Mouse (Mus musculus) CH12.LX (cell line): ENCODE data around the gene Elp6. TPM values are rescaled to one million over a fixed set of nuclear protein-coding genes. Genes with fewer than 3 reads are reported as not detected.

Source experiments
- DNase-seq: peaks from one replicate; pipeline ENCODE4 v3.0.0-alpha.2; 2013; ENCODE audit errors: extremely low read depth
- H3K27ac ChIP-seq: 2 replicates; pipeline ENCODE4 v1.5.1; 2012; ENCODE audit warnings: low read depth, mild to moderate bottlenecking, control low read depth, moderate library complexity; ENCODE audit not compliant: insufficient read depth
- H3K27me3 ChIP-seq: replicated peaks from 2 replicates; pipeline ENCODE3; 2012; ENCODE audit warnings: inconsistent platforms
- H3K36me3 ChIP-seq, 2 experiments: replicated peaks in 1 of 2; 2 replicates each; pipeline versions ENCODE3 to v1.6.1; 2012; ENCODE audit warnings: inconsistent platforms in 1 of 2, low read length in 1 of 2, mild to moderate bottlenecking in 1 of 2, mixed read lengths in 1 of 2, moderate library complexity in 1 of 2; ENCODE audit not compliant: control insufficient read depth in 1 of 2, insufficient read depth in 1 of 2
- H3K4me1 ChIP-seq, 2 experiments: 2 replicates each; pipeline ENCODE4 v1.6.1; 2012; ENCODE audit warnings: inconsistent platforms in 1 of 2, moderate library complexity in 1 of 2; ENCODE audit not compliant: insufficient read depth in 2 of 2, control insufficient read depth in 1 of 2
- H3K4me2 ChIP-seq: 2 replicates; pipeline ENCODE4 v1.6.1; 2012; ENCODE audit warnings: low read depth, mild to moderate bottlenecking, control low read depth; ENCODE audit not compliant: poor library complexity, insufficient read depth, severe bottlenecking
- H3K4me3 ChIP-seq, 3 experiments: fragments of 150-350 bp in 1 of 3; sonication (generic) in 1 of 3; replicated peaks in 1 of 3; 2 replicates each; pipeline versions ENCODE3 to v1.5.1; 2011 to 2012; ENCODE audit warnings: low read depth in 2 of 3, low read length in 2 of 3, mild to moderate bottlenecking in 2 of 3, moderate library complexity in 2 of 3, control low read depth in 1 of 3, improper control_type of control experiment in 1 of 3, inconsistent platforms in 1 of 3, mixed read lengths in 1 of 3; ENCODE audit not compliant: poor library complexity in 1 of 3
- H3K79me2 ChIP-seq: replicated peaks from 2 replicates; pipeline ENCODE4 v1.6.1; 2012; ENCODE audit warnings: mild to moderate bottlenecking, moderate library complexity; ENCODE audit not compliant: control insufficient read depth, poor library complexity, insufficient read depth, severe bottlenecking; ENCODE audit errors: extremely low read depth
- H3K9ac ChIP-seq: 2 replicates; pipeline ENCODE4 v1.6.1; 2012; ENCODE audit warnings: low read depth, mild to moderate bottlenecking, control low read depth, moderate library complexity; ENCODE audit not compliant: insufficient read depth
- H3K9me3 ChIP-seq: replicated peaks from 2 replicates; pipeline ENCODE3; 2012; ENCODE audit warnings: low read length, inconsistent platforms, mixed read lengths
- CHD2 ChIP-seq: IDR thresholded peaks from 2 replicates; pipeline ENCODE4 v1.6.1; 2011; ENCODE audit warnings: low read length, improper control_type of control experiment
- E2F4 ChIP-seq: IDR thresholded peaks from 2 replicates; pipeline ENCODE4 v1.6.1; 2011; ENCODE audit warnings: low read depth, low read length, improper control_type of control experiment; ENCODE audit not compliant: insufficient replicate concordance
- ELF1 ChIP-seq: IDR thresholded peaks from 2 replicates; pipeline ENCODE4 v1.6.1; 2014; ENCODE audit warnings: low read depth, mild to moderate bottlenecking, inconsistent platforms, low read length, improper control_type of control experiment
- EP300 ChIP-seq: IDR thresholded peaks from 2 replicates; pipeline ENCODE4 v1.6.1; 2011; ENCODE audit warnings: low read length, improper control_type of control experiment
- ETS1 ChIP-seq: conservative IDR thresholded peaks from 2 replicates; pipeline ENCODE4 v1.6.1; 2012; ENCODE audit warnings: low read depth, mild to moderate bottlenecking, inconsistent platforms, low read length, improper control_type of control experiment, moderate library complexity
- HCFC1 ChIP-seq: IDR thresholded peaks from 2 replicates; pipeline ENCODE4 v1.6.1; 2012; ENCODE audit warnings: low read depth, mild to moderate bottlenecking, inconsistent platforms, low read length, improper control_type of control experiment
- IRF4 ChIP-seq: IDR thresholded peaks from 2 replicates; pipeline ENCODE4 v1.6.1; 2014; ENCODE audit warnings: low read depth, mild to moderate bottlenecking, inconsistent platforms, low read length, improper control_type of control experiment
- JUND ChIP-seq: conservative IDR thresholded peaks from 2 replicates; pipeline ENCODE4 v1.6.1; 2011; ENCODE audit warnings: low read depth, low read length, improper control_type of control experiment
- KAT2A ChIP-seq: IDR thresholded peaks from 2 replicates; pipeline ENCODE4 v1.6.1; 2012; ENCODE audit warnings: low read length, improper control_type of control experiment, inconsistent platforms; ENCODE audit not compliant: insufficient replicate concordance
- MAFK ChIP-seq: IDR thresholded peaks from 2 replicates; pipeline ENCODE4 v1.6.1; 2011; ENCODE audit warnings: low read length, improper control_type of control experiment; ENCODE audit not compliant: insufficient replicate concordance
- MEF2A ChIP-seq: IDR thresholded peaks from 2 replicates; pipeline ENCODE4 v1.6.1; 2014; ENCODE audit warnings: low read depth, mild to moderate bottlenecking, inconsistent platforms, low read length, improper control_type of control experiment, borderline replicate concordance
- MXI1 ChIP-seq: IDR thresholded peaks from 2 replicates; pipeline ENCODE4 v1.6.1; 2011; ENCODE audit warnings: mild to moderate bottlenecking, low read depth, low read length, improper control_type of control experiment
- NELFE ChIP-seq: IDR thresholded peaks from 2 replicates; pipeline ENCODE4 v1.6.1; 2011; ENCODE audit warnings: low read depth, low read length, improper control_type of control experiment
- POLR2A ChIP-seq: IDR thresholded peaks from 2 replicates; pipeline ENCODE4 v1.6.1; 2011; ENCODE audit warnings: low read depth, mild to moderate bottlenecking, improper control_type of control experiment, low read length
- RCOR1 ChIP-seq: conservative IDR thresholded peaks from 2 replicates; pipeline ENCODE4 v1.6.1; 2012; ENCODE audit warnings: low read depth, mild to moderate bottlenecking, inconsistent platforms, low read length, improper control_type of control experiment
- TCF12 ChIP-seq: IDR thresholded peaks from 2 replicates; pipeline ENCODE4 v1.6.1; 2014; ENCODE audit warnings: low read depth, mild to moderate bottlenecking, inconsistent platforms, low read length, improper control_type of control experiment
- USF2 ChIP-seq: conservative IDR thresholded peaks from 2 replicates; pipeline ENCODE4 v1.6.1; 2011; ENCODE audit warnings: low read depth, low read length, improper control_type of control experiment
- ZC3H11A ChIP-seq: IDR thresholded peaks from 2 replicates; pipeline ENCODE4 v1.6.1; 2012; ENCODE audit warnings: low read depth, mild to moderate bottlenecking, inconsistent platforms, low read length, improper control_type of control experiment
- ZNF384 ChIP-seq: IDR thresholded peaks from 2 replicates; pipeline ENCODE4 v1.6.1; 2012; ENCODE audit warnings: low read depth, low read length, improper control_type of control experiment, inconsistent platforms
- dilution Hi-C: fragments of 300-500 bp; cut with MboI; formaldehyde crosslinking; loops from 2 replicates; pipeline ENCODE4 v1.14.3; 2020; ENCODE audit warnings: low sequenced_read_pairs; ENCODE audit not compliant: extremely low pct_unique_long_range_greater_than_20kb, extremely low pct_ligation_motif_present
- in situ Hi-C: fragments of 300-500 bp; cut with MboI; formaldehyde crosslinking; loops from 3 replicates; pipeline ENCODE4 v1.14.3; 2019; ENCODE audit warnings: low sequenced_read_pairs, low pct_ligation_motif_present, low pct_unique_long_range_greater_than_20kb, mixed read lengths
- polyA plus RNA-seq: library from polyadenylated mRNA; unstranded; fragments of >175 nt; gene quantifications from 2 replicates; pipeline ENCODE4 v1.2.1, GENCODE M21; 2012; ENCODE audit warnings: low read depth; ENCODE audit not compliant: insufficient read length
- total RNA-seq, 2 experiments: library from RNA; depleted of rRNA; stranded (reverse); fragments of 300-350 nt in 1 of 2; fragments of >200 nt in 1 of 2; gene quantifications; 2 replicates each; pipeline ENCODE4 v1.2.3; 2012 to 2014

Elp6 gene
- total and polyA plus RNA-seq, 3 experiments = 24.2 to 44.7 (median 35.4) TPM

GRCm38 (mm10) chr9:110255407-110256019, 49.5 kb upstream of the Elp6 start:
- Histone ChIP-seq H3K4me1 (no peaks in the 10 kb centered on the region; a peak in 1 of 4 replicates), H3K9me3 (no peaks in the 10 kb centered on the region), H3K9ac (no peak overlapping the region), H3K4me3 (no peak overlapping the region), H3K27ac (no peak overlapping the region), H3K27me3 (no peaks in the 10 kb centered on the region), H3K36me3 (peaks cover 0 to 6% of the 10 kb centered on the region in 2 experiments), H3K79me2 (no peaks in the 10 kb centered on the region), H3K4me2 (no peak overlapping the region)
- DNase-seq = no peak
- in situ Hi-C loops (no loop called here), dilution Hi-C loops (no loop called here)
- TF ChIP-seq MEF2A (no peak), NELFE (no peak), IRF4 (no peak), E2F4 (no peak), MXI1 (no peak), HCFC1 (no peak), ZNF384 (no peak), EP300 (no peak), CHD2 (no peak), TCF12 (no peak), MAFK (no peak), ETS1 (no peak)

- H3K79me2 ChIP-seq = no peaks in the 10 kb centered on the region
- no peaks in the 10 kb centered on the region for H3K9me3 ChIP-seq
- H3K9ac ChIP-seq = no peak overlapping the region
- H3K27me3 ChIP-seq = no peaks in the 10 kb centered on the region
- dilution Hi-C loops (no loop called here), in situ Hi-C loops (no loop called here)
- no peak for DNase-seq
- no peaks in the 10 kb centered on the region for H3K4me1 ChIP-seq
- no peak overlapping the region for H3K4me3 ChIP-seq
- no peak overlapping the region for H3K4me2 ChIP-seq
- H3K36me3 ChIP-seq = peaks cover 0 to 5% of the 10 kb centered on the region in 2 experiments
- no peak for TF ChIP-seq ELF1
- TF ChIP-seq POLR2A = no peak
- no peak for TF ChIP-seq NELFE
- TF ChIP-seq MXI1 = no peak
- TF ChIP-seq RCOR1 = no peak
- no peak for TF ChIP-seq KAT2A
- no peak for TF ChIP-seq ZC3H11A
- TF ChIP-seq ETS1 = no peak
- TF ChIP-seq JUND = no peak
- TF ChIP-seq USF2 = no peak
- no peak overlapping the region for H3K27ac ChIP-seq
Observed at GRCm38 (mm10) chr9:110258646-110259045, 46.3 kb upstream of the Elp6 start.
